Mouse (Mus musculus) large intestine, adult 2 months (tissue): ENCODE data around the gene Them4. TPM values are rescaled to one million over a fixed set of nuclear protein-coding genes. Genes with fewer than 3 reads are reported as not detected.

ENCODE experiments used
- DNase-seq: peaks from one replicate; pipeline ENCODE4 v3.0.0-alpha.2; 2012; ENCODE audit warnings: low read depth, low spot score
- WGBS: fragments of 180-500 bp; shearing (Covaris S2); methylation state at CpG from one replicate; pipeline ENCODE4 v1.1.7; 2018; 5-methylcytosine and 5-hydroxymethylcytosine counted together
- polyA plus RNA-seq: library from polyadenylated mRNA; depleted of rRNA; stranded (reverse); fragments of >200 nt; gene quantifications from 2 replicates; pipeline ENCODE4 v1.2.3, GENCODE M21; 2012; rRNA removed

The Them4 gene
- polyA plus RNA-seq, 1 experiment = 2.3 TPM

GRCm38 (mm10) chr3:94366761-94367160 lies 56.9 kb downstream of the Them4 start:
- WGBS = 5% methylated on average over 3 of the region's 3 CpGs
- peak; percentile 86 for DNase-seq

GRCm38 (mm10) chr3:94367511-94367910 lies 57.6 kb downstream of the Them4 start:
- 30% methylated on average over 6 of the region's 6 CpGs for WGBS
- DNase-seq = no peak

- DNase-seq = no peak
- WGBS = 78% methylated on average over 6 of the region's 6 CpGs
Observed at GRCm38 (mm10) chr3:94368631-94369030, 58.7 kb downstream of the Them4 start.

GRCm38 (mm10) chr3:94369709-94370108 lies 59.8 kb downstream of the Them4 start:
- 22% methylated on average over 2 of the region's 2 CpGs for WGBS
- no peak for DNase-seq

- DNase-seq = peak; percentile 94
- 13% methylated on average over 11 of the region's 11 CpGs for WGBS
Observed at GRCm38 (mm10) chr3:94371637-94372036, 61.7 kb downstream of the Them4 start.

GRCm38 (mm10) chr3:94372038-94372437 lies 62.1 kb downstream of the Them4 start:
- no peak for DNase-seq
- WGBS = 3% methylated on average over 3 of the region's 3 CpGs

- 20% methylated on average over 5 of the region's 5 CpGs for WGBS
- DNase-seq = no peak
Observed at GRCm38 (mm10) chr3:94372641-94373040, 62.8 kb downstream of the Them4 start, which contains the start of gene Rorc. Gene Rorc, plus strand, starts transcription at chr3:94372794.

GRCm38 (mm10) chr3:94373090-94373489 lies 63.2 kb downstream of the Them4 start:
- DNase-seq = no peak
- WGBS = 10% methylated on average over 10 of the region's 10 CpGs

GRCm38 (mm10) chr3:94373597-94374011 lies 63.7 kb downstream of the Them4 start:
- 1% methylated on average over 5 of the region's 5 CpGs for WGBS
- DNase-seq = no peak

GRCm38 (mm10) chr3:94374636-94375035 lies 64.7 kb downstream of the Them4 start:
- DNase-seq = no peak

- no peak for DNase-seq
- 57% methylated on average over 2 of the region's 2 CpGs for WGBS
Observed at GRCm38 (mm10) chr3:94375146-94375545, 65.3 kb downstream of the Them4 start.

GRCm38 (mm10) chr3:94375861-94376260 lies 66.0 kb downstream of the Them4 start:
- 76% methylated on average over 5 of the region's 5 CpGs for WGBS
- DNase-seq = no peak

- DNase-seq = no peak
- WGBS = 28% methylated on average over 13 of the region's 13 CpGs
Observed at GRCm38 (mm10) chr3:94377028-94377923, 67.4 kb downstream of the Them4 start.

GRCm38 (mm10) chr3:94379831-94380510 lies 70.1 kb downstream of the Them4 start:
- no peak for DNase-seq
- WGBS = 51% methylated on average over 9 of the region's 9 CpGs

Other genes starting within 250 kb of the Them4 start
- gene Gm10697, start 237.4 kb upstream of the Them4 start, polyA plus RNA-seq = not detected in 2 replicates
- gene Gm10696, start 131.9 kb upstream of the Them4 start, polyA plus RNA-seq = not detected in 2 replicates
- gene Gm5286, start 113.4 kb upstream of the Them4 start, polyA plus RNA-seq = not detected in 2 replicates
- gene Gm4778, start 46.1 kb upstream of the Them4 start, polyA plus RNA-seq = not detected in 2 replicates
- not detected in 2 replicates for gene Them5, start 32.0 kb downstream of the Them4 start, polyA plus RNA-seq
- 0.25 and 0.31 TPM in 2 replicates for gene C2cd4d, start 52.3 kb downstream of the Them4 start, polyA plus RNA-seq
- gene Rorc, start 62.7 kb downstream of the Them4 start, polyA plus RNA-seq = 22.8 and 33.7 TPM in 2 replicates
- gene Lingo4, start 88.4 kb downstream of the Them4 start, polyA plus RNA-seq = 0.41 and 0.43 TPM in 2 replicates
- 0.12 and 0.23 TPM in 2 replicates for gene Tdrkh, start 103.2 kb downstream of the Them4 start, polyA plus RNA-seq
- gene Mrpl9, start 133.2 kb downstream of the Them4 start, polyA plus RNA-seq = 33.9 and 37.9 TPM in 2 replicates
- 0.31 TPM in 1 of 2 replicates, not detected in the other for gene Oaz3, start 133.8 kb downstream of the Them4 start, polyA plus RNA-seq
- 6.4 and 8.6 TPM in 2 replicates for gene Celf3, start 168.2 kb downstream of the Them4 start, polyA plus RNA-seq
- 0.36 and 0.86 TPM in 2 replicates for gene Riiad1, start 170.3 kb downstream of the Them4 start, polyA plus RNA-seq